Mouse (Mus musculus): ENCODE results near the gene Itgb4. TPM values are rescaled to one million over a fixed set of nuclear protein-coding genes. Genes with fewer than 3 reads are reported as not detected.

Itgb4 gene
- polyA plus RNA-seq, 1 experiment: 0.01 TPM

DNA sequence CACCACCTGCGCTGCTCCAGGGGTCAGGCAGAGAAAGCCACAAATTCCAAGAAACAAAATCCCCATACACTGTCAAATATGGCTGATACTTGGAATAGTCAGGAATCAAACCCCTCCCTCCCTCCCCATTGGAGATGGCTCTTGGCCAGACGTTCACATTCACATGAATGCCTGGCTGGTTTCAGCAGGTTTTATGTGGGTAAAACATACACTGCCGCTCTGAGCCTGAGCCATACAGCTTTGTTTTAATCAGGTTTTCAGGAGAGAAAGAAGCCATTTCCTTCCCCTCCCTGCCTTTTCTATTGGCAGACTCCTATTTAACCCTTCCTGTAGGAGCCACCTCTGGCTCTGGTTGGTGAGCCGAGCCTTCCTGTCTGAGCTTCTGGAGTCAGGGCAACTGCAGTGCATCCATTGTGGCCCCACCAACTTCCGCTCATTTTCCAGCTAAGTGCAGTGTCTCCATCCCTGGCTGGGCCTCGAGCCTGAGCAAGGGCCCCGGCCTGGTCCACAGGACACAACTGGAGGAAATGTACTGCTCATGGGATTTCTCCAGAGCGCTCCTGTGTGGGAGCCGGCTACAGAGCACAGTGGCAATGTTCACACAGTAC lies 28.2 kb upstream of the Itgb4 start:
- H3K27me3 ChIP-seq (ENCODE audit: control insufficient read depth): no peaks in the 10 kb centered on the region

GRCm38 (mm10) chr11:115948316-115948715 lies 26.2 kb upstream of the Itgb4 start:
- Histone ChIP-seq H3K4me1 (ENCODE audit: control insufficient read depth) (peaks cover 4% of the 10 kb centered on the region), H3K27me3 (ENCODE audit: control insufficient read depth) (no peaks in the 10 kb centered on the region), H3K36me3 (ENCODE audit: control insufficient read depth) (peaks cover 96% of the 10 kb centered on the region), H3K4me3 (replicated peaks) (no peak overlapping the region), H3K9me3 (ENCODE audit: control insufficient read depth, low read length) (no peaks in the 10 kb centered on the region)
- TF ChIP-seq TAL1 (IDR thresholded peaks at IDR 0.05; ENCODE audit: low read length): no peak
- TF ChIP-seq GATA1 (IDR thresholded peaks at IDR 0.05; ENCODE audit: low read length): no peak

More for the DNA sequence above, 28.2 kb upstream of the Itgb4 start:
- Histone ChIP-seq H3K9me3 (ENCODE audit: control insufficient read depth, low read length) (no peaks in the 10 kb centered on the region), H3K4me3 (replicated peaks) (no peak overlapping the region), H3K4me1 (ENCODE audit: control insufficient read depth) (peaks cover 4% of the 10 kb centered on the region), H3K36me3 (ENCODE audit: control insufficient read depth) (peaks cover 97% of the 10 kb centered on the region)
- TF ChIP-seq TAL1 (IDR thresholded peaks at IDR 0.05; ENCODE audit: low read length) (no peak), GATA1 (IDR thresholded peaks at IDR 0.05; ENCODE audit: low read length) (no peak)

GRCm38 (mm10) chr11:115950719-115951118 lies 23.8 kb upstream of the Itgb4 start:
- peaks cover 98% of the 10 kb centered on the region for H3K36me3 ChIP-seq (ENCODE audit: control insufficient read depth)
- H3K4me3 ChIP-seq (replicated peaks): no peak overlapping the region
- no peaks in the 10 kb centered on the region for H3K27me3 ChIP-seq (ENCODE audit: control insufficient read depth)
- peaks cover 3% of the 10 kb centered on the region for H3K4me1 ChIP-seq (ENCODE audit: control insufficient read depth)
- TF ChIP-seq TAL1 (IDR thresholded peaks at IDR 0.05; ENCODE audit: low read length) (no peak), GATA1 (IDR thresholded peaks at IDR 0.05; ENCODE audit: low read length) (no peak)
- H3K9me3 ChIP-seq (ENCODE audit: control insufficient read depth, low read length): no peaks in the 10 kb centered on the region

DNA sequence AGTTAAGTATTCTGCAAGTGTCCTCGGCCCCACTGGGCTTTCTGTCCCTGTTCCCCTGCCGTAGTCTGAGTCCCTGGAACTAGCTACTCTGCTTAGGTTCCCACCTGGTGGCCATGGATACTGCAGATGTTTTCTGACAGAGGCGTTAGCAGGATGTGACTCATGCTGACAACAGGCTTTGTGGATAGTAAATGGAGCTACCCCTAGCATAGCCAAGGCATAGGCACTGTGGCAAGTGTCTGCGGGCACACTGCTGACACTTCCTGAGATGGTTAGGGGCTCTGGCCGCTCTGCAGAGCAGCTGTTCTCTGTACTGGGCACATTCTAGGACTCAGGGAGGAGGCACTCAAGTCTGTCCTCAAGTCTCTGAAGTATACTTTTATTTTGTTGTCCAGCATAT lies 19.8 kb upstream of the Itgb4 start:
- TF ChIP-seq TAL1 (IDR thresholded peaks at IDR 0.05; ENCODE audit: low read length): no peak
- no peak for TF ChIP-seq GATA1 (IDR thresholded peaks at IDR 0.05; ENCODE audit: low read length)
- H3K4me3 ChIP-seq (replicated peaks): no peak overlapping the region
- H3K4me1 ChIP-seq (ENCODE audit: control insufficient read depth): peaks cover 3% of the 10 kb centered on the region
- peaks cover 87% of the 10 kb centered on the region for H3K36me3 ChIP-seq (ENCODE audit: control insufficient read depth)
- no peaks in the 10 kb centered on the region for H3K27me3 ChIP-seq (ENCODE audit: control insufficient read depth)
- no peaks in the 10 kb centered on the region for H3K9me3 ChIP-seq (ENCODE audit: control insufficient read depth, low read length)

DNA sequence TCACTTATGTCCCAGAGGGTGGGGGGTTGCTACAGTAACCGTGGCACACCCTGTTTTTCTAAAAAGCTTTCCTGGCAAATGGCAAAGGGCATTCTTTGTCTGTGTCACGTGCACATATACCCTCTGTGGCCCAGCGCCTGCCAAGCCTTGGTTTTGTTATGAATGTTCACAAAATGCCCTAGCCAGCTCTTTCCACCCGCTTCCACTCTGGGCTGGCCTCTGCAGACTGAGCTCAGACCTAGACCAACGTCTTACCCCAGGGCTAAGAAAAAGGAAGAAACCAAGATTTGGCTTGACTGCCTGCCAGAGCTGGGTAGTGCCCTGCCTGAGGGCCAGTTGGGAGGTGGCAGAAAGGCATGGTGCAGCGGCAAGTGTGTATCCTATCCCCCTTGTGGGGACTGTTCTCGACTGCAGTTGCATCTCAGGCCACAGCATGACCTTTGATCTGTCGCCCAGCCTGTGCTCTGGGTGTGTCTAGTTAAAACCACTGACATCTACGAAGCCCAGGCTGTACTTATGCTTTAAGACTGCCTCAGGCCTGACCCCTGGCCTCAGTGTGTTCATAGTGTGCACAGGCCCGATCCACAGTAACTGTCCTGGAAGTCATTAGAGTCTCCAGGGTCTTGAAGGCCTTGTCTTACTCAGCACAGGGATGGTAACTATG lies 19.2 kb upstream of the Itgb4 start:
- H3K36me3 ChIP-seq (ENCODE audit: control insufficient read depth): peaks cover 87% of the 10 kb centered on the region
- TF ChIP-seq GATA1 (IDR thresholded peaks at IDR 0.05; ENCODE audit: low read length) (no peak), TAL1 (IDR thresholded peaks at IDR 0.05; ENCODE audit: low read length) (no peak)
- no peaks in the 10 kb centered on the region for H3K9me3 ChIP-seq (ENCODE audit: control insufficient read depth, low read length)
- no peak overlapping the region for H3K4me3 ChIP-seq (replicated peaks)
- H3K27me3 ChIP-seq (ENCODE audit: control insufficient read depth): no peaks in the 10 kb centered on the region
- H3K4me1 ChIP-seq (ENCODE audit: control insufficient read depth): peaks cover 3% of the 10 kb centered on the region

DNA sequence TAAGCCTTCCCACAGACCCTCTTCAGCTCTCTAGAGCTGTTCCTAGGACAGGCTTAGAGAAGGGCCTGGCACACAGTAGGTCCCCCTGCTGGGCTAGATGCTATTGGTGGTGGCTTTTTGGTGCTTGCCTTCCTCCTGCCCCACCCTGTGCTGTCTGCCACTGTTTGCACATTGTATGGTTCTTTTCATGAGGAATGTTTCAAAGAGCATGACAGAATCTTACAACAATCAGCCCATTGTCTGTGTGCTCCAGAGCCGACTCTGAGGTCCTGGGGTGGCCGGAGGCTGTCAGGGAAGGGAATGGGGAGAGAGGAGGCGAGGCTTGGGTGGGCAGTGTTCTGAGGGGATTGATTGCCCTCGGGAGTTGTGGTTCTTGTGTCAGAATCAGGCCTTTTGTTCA lies 18.1 kb upstream of the Itgb4 start:
- H3K4me3 ChIP-seq (replicated peaks): no peak overlapping the region
- H3K36me3 ChIP-seq (ENCODE audit: control insufficient read depth): peaks cover 87% of the 10 kb centered on the region
- no peaks in the 10 kb centered on the region for H3K27me3 ChIP-seq (ENCODE audit: control insufficient read depth)
- no peaks in the 10 kb centered on the region for H3K9me3 ChIP-seq (ENCODE audit: control insufficient read depth, low read length)
- H3K4me1 ChIP-seq (ENCODE audit: control insufficient read depth): peaks cover 3% of the 10 kb centered on the region
- TF ChIP-seq TAL1 (IDR thresholded peaks at IDR 0.05; ENCODE audit: low read length) (no peak), GATA1 (IDR thresholded peaks at IDR 0.05; ENCODE audit: low read length) (no peak)

GRCm38 (mm10) chr11:115957971-115958370 lies 16.5 kb upstream of the Itgb4 start:
- Histone ChIP-seq H3K27me3 (ENCODE audit: control insufficient read depth) (no peaks in the 10 kb centered on the region), H3K4me1 (ENCODE audit: control insufficient read depth) (peaks cover 3% of the 10 kb centered on the region), H3K36me3 (ENCODE audit: control insufficient read depth) (peaks cover 87% of the 10 kb centered on the region), H3K4me3 (replicated peaks) (no peak overlapping the region), H3K9me3 (ENCODE audit: control insufficient read depth, low read length) (no peaks in the 10 kb centered on the region)
- TF ChIP-seq TAL1 (IDR thresholded peaks at IDR 0.05; ENCODE audit: low read length) (no peak), GATA1 (IDR thresholded peaks at IDR 0.05; ENCODE audit: low read length) (no peak)

DNA sequence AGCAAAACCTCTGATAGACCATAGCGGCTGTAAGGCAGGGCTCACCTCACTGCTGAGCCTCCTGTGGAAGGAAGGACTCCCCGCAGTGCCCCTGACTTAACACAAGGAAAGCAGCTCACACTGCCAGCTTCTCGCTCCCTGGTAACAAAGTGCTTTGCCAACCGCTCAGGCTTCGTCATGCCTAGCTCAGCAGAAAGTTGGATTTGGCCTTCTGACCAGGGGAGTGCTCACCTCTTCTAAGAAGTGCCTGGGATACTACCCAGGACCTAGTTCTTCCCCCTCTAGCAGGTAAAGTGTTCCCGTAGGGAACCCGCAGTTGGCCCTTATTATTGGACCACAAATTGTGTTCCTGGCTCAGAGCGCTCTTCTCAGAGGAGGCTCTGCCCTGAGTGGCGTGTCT lies 15.5 kb upstream of the Itgb4 start:
- Histone ChIP-seq H3K36me3 (ENCODE audit: control insufficient read depth) (peaks cover 89% of the 10 kb centered on the region), H3K4me3 (replicated peaks) (no peak overlapping the region), H3K9me3 (ENCODE audit: control insufficient read depth, low read length) (no peaks in the 10 kb centered on the region), H3K27me3 (ENCODE audit: control insufficient read depth) (no peaks in the 10 kb centered on the region; the same call in 1 of the 2 replicates), H3K4me1 (ENCODE audit: control insufficient read depth) (peaks cover 9% of the 10 kb centered on the region)
- no peak for TF ChIP-seq TAL1 (IDR thresholded peaks at IDR 0.05; ENCODE audit: low read length)
- no peak for TF ChIP-seq GATA1 (IDR thresholded peaks at IDR 0.05; ENCODE audit: low read length)

- Histone ChIP-seq H3K9me3 (ENCODE audit: control insufficient read depth, low read length) (no peaks in the 10 kb centered on the region), H3K27me3 (ENCODE audit: control insufficient read depth) (no peaks in the 10 kb centered on the region; the same call in 1 of the 2 replicates), H3K36me3 (ENCODE audit: control insufficient read depth) (peaks cover 85% of the 10 kb centered on the region), H3K4me3 (replicated peaks) (no peak overlapping the region), H3K4me1 (ENCODE audit: control insufficient read depth) (peaks cover 21% of the 10 kb centered on the region)
- no peak for TF ChIP-seq GATA1 (IDR thresholded peaks at IDR 0.05; ENCODE audit: low read length)
- TF ChIP-seq TAL1 (IDR thresholded peaks at IDR 0.05; ENCODE audit: low read length): no peak
These were observed 11.7 kb upstream of the Itgb4 start for GRCm38 (mm10) chr11:115962651-115963412.

Data from erythroblast, embryonic 14.5 days (primary cell).